Comparison of ENCODE assay signal across 8 mouse cellular contexts in genomic region chr8:126829376-126830241, GRCm38 (mm10).
DNase-seq lines count a peak whose midpoint lies in the region; ATAC-seq lines count a peak whose summit lies in the region.
"Had no signal": no experiment of that assay in that cellular context is flagged by ENCODE, and none has a peak within 500 bp of the region (broad histone marks: within the 10 kb centered on the region; RNA-seq: fewer than 3 reads in every experiment).

No protein-coding gene starts in this region.

- peaks cover 76% of the 10 kb centered on the region for H3K4me1 ChIP-seq in intestine, embryonic 14.5 days (replicated peaks; ENCODE audit: control insufficient read depth, insufficient read depth, low read length)
- peaks cover 95% of the 10 kb centered on the region for H3K4me1 ChIP-seq in liver, embryonic 13.5 days (replicated peaks)
- H3K4me1 ChIP-seq in midbrain, embryonic 14.5 days (ENCODE audit: control insufficient read depth, insufficient read depth, low read length), result peaks cover 30% of the 10 kb centered on the region

- DNase-seq in urinary bladder, adult 18-20 months (ENCODE audit: low spot score in 2 of 2), result peak; percentile 60 to 68
- DNase-seq in urinary bladder, postnatal 4 days (ENCODE audit: low spot score in 2 of 2), result no peak
- peak; percentile 60 for DNase-seq in intestine, embryonic 14.5 days (ENCODE audit: low spot score)
- no peak for DNase-seq in liver, embryonic 13.5 days
- DNase-seq in embryo, embryonic 10 days (ENCODE audit: low spot score), result no peak
- no peak for DNase-seq in midbrain, embryonic 14.5 days
- DNase-seq in cerebellum, adult 9-11 months, result no peak

- peak overlapping the region; percentile 11; the same call in 1 of the 2 replicates for H3K4me2 ChIP-seq in intestine, embryonic 14.5 days (ENCODE audit: low read length)
- H3K4me2 ChIP-seq in liver, embryonic 13.5 days, result no peak overlapping the region
- H3K4me2 ChIP-seq in midbrain, embryonic 14.5 days (ENCODE audit: low read length), result no peak overlapping the region

- peak; percentile 56 for ATAC-seq in intestine, embryonic 14.5 days (replicated peaks; ENCODE audit: low FRiP score, low TSS enrichment, low read depth)
- peak; percentile 44; the same call in 1 of the 2 replicates for ATAC-seq in liver, embryonic 13.5 days (ENCODE audit: low read depth)
- ATAC-seq in midbrain, embryonic 14.5 days (ENCODE audit: low FRiP score, low TSS enrichment), result no peak

- no peaks in the 10 kb centered on the region for H3K36me3 ChIP-seq in intestine, embryonic 14.5 days (ENCODE audit: control insufficient read depth, insufficient read depth, low read length)
- no peaks in the 10 kb centered on the region for H3K36me3 ChIP-seq in liver, embryonic 13.5 days
- no peaks in the 10 kb centered on the region for H3K36me3 ChIP-seq in midbrain, embryonic 14.5 days (ENCODE audit: control insufficient read depth, insufficient read depth, low read length)

- no peak overlapping the region for H3K4me3 ChIP-seq in intestine, embryonic 14.5 days (ENCODE audit: low read depth, low read length)
- no peak overlapping the region for H3K4me3 ChIP-seq in liver, embryonic 13.5 days (replicated peaks)
- no peak overlapping the region for H3K4me3 ChIP-seq in midbrain, embryonic 14.5 days (replicated peaks; ENCODE audit: low read depth, low read length)
- H3K4me3 ChIP-seq: myocyte had no signal

- no peaks in the 10 kb centered on the region for H3K9me3 ChIP-seq in intestine, embryonic 14.5 days (ENCODE audit: control insufficient read depth, low read length)
- no peaks in the 10 kb centered on the region for H3K9me3 ChIP-seq in liver, embryonic 13.5 days (replicated peaks)
- no peaks in the 10 kb centered on the region for H3K9me3 ChIP-seq in midbrain, embryonic 14.5 days (ENCODE audit: control insufficient read depth, low read length)

- WGBS in intestine, embryonic 14.5 days, result 66% methylated on average over 17 of the region's 17 CpGs
- WGBS in liver, embryonic 13.5 days (ENCODE audit: insufficient replicate concordance), result 47% methylated on average over 17 of the region's 17 CpGs
- 86% methylated on average over 17 of the region's 17 CpGs for WGBS in midbrain, embryonic 14.5 days

- peak overlapping the region; percentile 75 for H3K27ac ChIP-seq in intestine, embryonic 14.5 days (ENCODE audit: low read depth)
- peak overlapping the region; percentile 83 for H3K27ac ChIP-seq in liver, embryonic 13.5 days
- no peak overlapping the region for H3K27ac ChIP-seq in midbrain, embryonic 14.5 days (replicated peaks; ENCODE audit: low read depth, low read length)

- no peaks in the 10 kb centered on the region for H3K27me3 ChIP-seq in intestine, embryonic 14.5 days (replicated peaks; ENCODE audit: control insufficient read depth, insufficient read depth, low read length)
- no peaks in the 10 kb centered on the region for H3K27me3 ChIP-seq in liver, embryonic 13.5 days
- no peaks in the 10 kb centered on the region for H3K27me3 ChIP-seq in midbrain, embryonic 14.5 days (ENCODE audit: control insufficient read depth, insufficient read depth, low read length)

- H3K9ac ChIP-seq in intestine, embryonic 14.5 days (ENCODE audit: low read length), result no peak overlapping the region
- H3K9ac ChIP-seq in liver, embryonic 13.5 days, result no peak overlapping the region
- H3K9ac ChIP-seq in midbrain, embryonic 14.5 days (replicated peaks; ENCODE audit: low read length), result no peak overlapping the region

Comparison
In these comparisons a context has a peak if more than half of its experiments do, and no peak if none do; other contexts are left out.
1. DNase-seq: peak in urinary bladder, adult 18-20 months (2 of 2) and intestine, embryonic 14.5 days (single experiment); none in urinary bladder, postnatal 4 days (0 of 2), liver, embryonic 13.5 days (single experiment), embryo, embryonic 10 days (single experiment), midbrain, embryonic 14.5 days (single experiment) and cerebellum, adult 9-11 months (single experiment).